Mouse (Mus musculus) hindbrain, embryonic 16.5 days (tissue): Measurements from ENCODE around the gene Zfp664. TPM values are rescaled to one million over a fixed set of nuclear protein-coding genes. Genes with fewer than 3 reads are reported as not detected.
A peak's percentile ranks its signal among the peaks of the same experiment; 100 is the strongest.

Source experiments
- ATAC-seq: fragments of 200-750 bp; cut with Nextera tagmentation; 2 replicates; pipeline ENCODE4 v1.8.0; 2017; ENCODE audit warnings: moderate TSS enrichment, moderate library complexity
- H3K27ac ChIP-seq: fragments of 300-500 bp; sonication (generic); 2 replicates; pipeline ENCODE4 v1.5.1; 2014; ENCODE audit warnings: low read depth, mild to moderate bottlenecking, control low read depth, low read length, moderate library complexity
- H3K27me3 ChIP-seq: fragments of 300-500 bp; sonication (generic); replicated peaks from 2 replicates; pipeline ENCODE4 v1.6.1; 2014; ENCODE audit warnings: low read length; ENCODE audit not compliant: control insufficient read depth, insufficient read depth
- H3K36me3 ChIP-seq: fragments of 300-500 bp; sonication (generic); 2 replicates; pipeline ENCODE4 v1.6.1; 2014; ENCODE audit warnings: mild to moderate bottlenecking, low read length, moderate library complexity, mixed read lengths; ENCODE audit not compliant: control insufficient read depth, insufficient read depth
- H3K4me1 ChIP-seq: fragments of 300-500 bp; sonication (generic); 2 replicates; pipeline ENCODE4 v1.6.1; 2014; ENCODE audit warnings: low read depth, low read length; ENCODE audit not compliant: control insufficient read depth, insufficient read depth
- H3K4me2 ChIP-seq: fragments of 300-500 bp; sonication (generic); 2 replicates; pipeline ENCODE4 v1.6.1; 2014; ENCODE audit warnings: mild to moderate bottlenecking, low read length, control low read depth, moderate library complexity
- H3K4me3 ChIP-seq: fragments of 300-500 bp; sonication (generic); 2 replicates; pipeline ENCODE4 v1.5.1; 2014; ENCODE audit warnings: mild to moderate bottlenecking, low read length, control low read depth, moderate library complexity
- H3K9ac ChIP-seq: fragments of 300-500 bp; sonication (generic); 2 replicates; pipeline ENCODE4 v1.6.1; 2014; ENCODE audit warnings: low read depth, mild to moderate bottlenecking, control low read depth, low read length, moderate library complexity
- H3K9me3 ChIP-seq: fragments of 300-500 bp; sonication (generic); 2 replicates; pipeline ENCODE4 v1.6.1; 2014; ENCODE audit warnings: mild to moderate bottlenecking, low read length, moderate library complexity; ENCODE audit not compliant: control insufficient read depth
- WGBS: fragments of 180-500 bp; shearing (Covaris S2); extraction: QIAGEN DNeasy Blood & Tissue Kit; methylation state at CpG from one replicate; pipeline ENCODE4 v1.1.7; 2014; 5-methylcytosine and 5-hydroxymethylcytosine counted together
- polyA plus RNA-seq: library from polyadenylated mRNA; unstranded; fragments of >200 nt; fragmentation: Nextera tagmentation; extraction: Ambion mirVana; gene quantifications from 2 replicates; pipeline ENCODE4 v1.2.1, GENCODE M21; 2015

Zfp664 gene
- polyA plus RNA-seq, 1 experiment from 2014 or later = 75.7 TPM

- 93% methylated on average over 8 of the region's 8 CpGs for WGBS
- no peak for ATAC-seq
- no peak overlapping the region for H3K27ac ChIP-seq
Measured at GRCm38 (mm10) chr5:124888661-124889060, 26.2 kb downstream of the Zfp664 start.

GRCm38 (mm10) chr5:124891921-124892370 lies 29.5 kb downstream of the Zfp664 start:
- Histone ChIP-seq H3K27me3 (no peaks in the 10 kb centered on the region), H3K4me2 (no peak overlapping the region), H3K27ac (no peak overlapping the region), H3K4me1 (no peaks in the 10 kb centered on the region), H3K36me3 (peaks cover 4% of the 10 kb centered on the region; the same call in 1 of the 2 replicates), H3K9me3 (no peaks in the 10 kb centered on the region), H3K9ac (no peak overlapping the region), H3K4me3 (no peak overlapping the region)
- 44% methylated on average over 3 of the region's 3 CpGs for WGBS
- no peak for ATAC-seq

More at GRCm38 (mm10) chr5:124888661-124889060, 26.2 kb downstream of the Zfp664 start:
- H3K27me3 ChIP-seq = no peaks in the 10 kb centered on the region
- H3K9me3 ChIP-seq = no peaks in the 10 kb centered on the region
- H3K4me2 ChIP-seq = no peak overlapping the region
- no peak overlapping the region for H3K4me3 ChIP-seq
- H3K9ac ChIP-seq = no peak overlapping the region
- H3K4me1 ChIP-seq = no peaks in the 10 kb centered on the region; the same call in 1 of the 2 replicates
- peaks cover 17% of the 10 kb centered on the region for H3K36me3 ChIP-seq

GRCm38 (mm10) chr5:124896135-124896534 lies 33.6 kb downstream of the Zfp664 start:
- H3K4me2 ChIP-seq = no peak overlapping the region
- H3K27me3 ChIP-seq = no peaks in the 10 kb centered on the region
- 57% methylated on average over 6 of the region's 8 CpGs for WGBS
- no peaks in the 10 kb centered on the region for H3K9me3 ChIP-seq
- H3K36me3 ChIP-seq = no peaks in the 10 kb centered on the region
- peaks cover 5% of the 10 kb centered on the region for H3K4me1 ChIP-seq
- ATAC-seq = no peak
- no peak overlapping the region for H3K4me3 ChIP-seq
- H3K27ac ChIP-seq = no peak overlapping the region
- H3K9ac ChIP-seq = no peak overlapping the region

- no peaks in the 10 kb centered on the region for H3K27me3 ChIP-seq
- ATAC-seq = peak; percentile 64; the same call in 1 of the 2 replicates
- H3K36me3 ChIP-seq = no peaks in the 10 kb centered on the region
- WGBS = 20% methylated on average over 20 of the region's 20 CpGs
- peak overlapping the region; percentile 10; the same call in 1 of the 2 replicates for H3K4me3 ChIP-seq
- peaks cover 12% of the 10 kb centered on the region for H3K4me1 ChIP-seq
- H3K9ac ChIP-seq = peak overlapping the region; percentile 33; the same call in 1 of the 2 replicates
- H3K4me2 ChIP-seq = peak overlapping the region; percentile 48
- H3K27ac ChIP-seq = no peak overlapping the region
- no peaks in the 10 kb centered on the region for H3K9me3 ChIP-seq
Measured at GRCm38 (mm10) chr5:124899945-124900631, 37.6 kb downstream of the Zfp664 start.

- no peak for ATAC-seq
- 0 out of 2 replicates have a peak overlapping the region, but pooled peaks have one; percentile 20 for H3K27ac ChIP-seq
- no peak overlapping the region for H3K4me2 ChIP-seq
- WGBS = 70% methylated on average over 19 of the region's 19 CpGs
- H3K36me3 ChIP-seq = no peaks in the 10 kb centered on the region
- H3K9ac ChIP-seq = no peak overlapping the region
- no peaks in the 10 kb centered on the region for H3K27me3 ChIP-seq
- peaks cover 12% of the 10 kb centered on the region for H3K4me1 ChIP-seq
- no peak overlapping the region for H3K4me3 ChIP-seq
- H3K9me3 ChIP-seq = no peaks in the 10 kb centered on the region
Measured at GRCm38 (mm10) chr5:124900738-124901490, 38.4 kb downstream of the Zfp664 start.

- Histone ChIP-seq H3K4me2 (no peak overlapping the region), H3K27me3 (no peaks in the 10 kb centered on the region), H3K9me3 (no peaks in the 10 kb centered on the region), H3K4me1 (peaks cover 12% of the 10 kb centered on the region), H3K9ac (no peak overlapping the region), H3K27ac (peak overlapping the region; percentile 67), H3K36me3 (no peaks in the 10 kb centered on the region), H3K4me3 (no peak overlapping the region)
- WGBS = 64% methylated on average over 6 of the region's 6 CpGs
- ATAC-seq = 0 out of 2 replicates have a peak, but pooled peaks have one; percentile 31
Measured at GRCm38 (mm10) chr5:124901675-124902074, 39.2 kb downstream of the Zfp664 start.

GRCm38 (mm10) chr5:124902195-124902594 lies 39.7 kb downstream of the Zfp664 start:
- no peak for ATAC-seq
- WGBS = 70% methylated on average over 10 of the region's 10 CpGs
- H3K27ac ChIP-seq = peak overlapping the region; percentile 67
- no peak overlapping the region for H3K4me3 ChIP-seq
- H3K4me2 ChIP-seq = no peak overlapping the region
- peaks cover 12% of the 10 kb centered on the region for H3K4me1 ChIP-seq
- no peaks in the 10 kb centered on the region for H3K27me3 ChIP-seq
- no peak overlapping the region for H3K9ac ChIP-seq
- no peaks in the 10 kb centered on the region for H3K36me3 ChIP-seq
- no peaks in the 10 kb centered on the region for H3K9me3 ChIP-seq

GRCm38 (mm10) chr5:124903852-124904251 lies 41.4 kb downstream of the Zfp664 start:
- WGBS = 89% methylated on average over 4 of the region's 4 CpGs
- Histone ChIP-seq H3K4me3 (no peak overlapping the region), H3K36me3 (no peaks in the 10 kb centered on the region)

GRCm38 (mm10) chr5:124906890-124907289 lies 44.4 kb downstream of the Zfp664 start:
- Histone ChIP-seq H3K4me1 (no peaks in the 10 kb centered on the region), H3K4me2 (no peak overlapping the region), H3K9ac (no peak overlapping the region), H3K4me3 (no peak overlapping the region), H3K27me3 (no peaks in the 10 kb centered on the region), H3K27ac (no peak overlapping the region), H3K36me3 (no peaks in the 10 kb centered on the region), H3K9me3 (no peaks in the 10 kb centered on the region)
- 78% methylated on average over 13 of the region's 13 CpGs for WGBS
- no peak for ATAC-seq

More at GRCm38 (mm10) chr5:124903852-124904251, 41.4 kb downstream of the Zfp664 start:
- no peaks in the 10 kb centered on the region for H3K27me3 ChIP-seq
- H3K4me2 ChIP-seq = no peak overlapping the region
- H3K4me1 ChIP-seq = peaks cover 12% of the 10 kb centered on the region
- H3K9me3 ChIP-seq = no peaks in the 10 kb centered on the region
- no peak for ATAC-seq
- no peak overlapping the region for H3K9ac ChIP-seq
- no peak overlapping the region for H3K27ac ChIP-seq
